Mouse (Mus musculus): ENCODE data around the gene Fancc. TPM values are rescaled to one million over a fixed set of nuclear protein-coding genes. Genes with fewer than 3 reads are reported as not detected.

Gene Fancc
- polyA plus RNA-seq, 1 experiment from 2014 or later = 15.3 TPM

DNA sequence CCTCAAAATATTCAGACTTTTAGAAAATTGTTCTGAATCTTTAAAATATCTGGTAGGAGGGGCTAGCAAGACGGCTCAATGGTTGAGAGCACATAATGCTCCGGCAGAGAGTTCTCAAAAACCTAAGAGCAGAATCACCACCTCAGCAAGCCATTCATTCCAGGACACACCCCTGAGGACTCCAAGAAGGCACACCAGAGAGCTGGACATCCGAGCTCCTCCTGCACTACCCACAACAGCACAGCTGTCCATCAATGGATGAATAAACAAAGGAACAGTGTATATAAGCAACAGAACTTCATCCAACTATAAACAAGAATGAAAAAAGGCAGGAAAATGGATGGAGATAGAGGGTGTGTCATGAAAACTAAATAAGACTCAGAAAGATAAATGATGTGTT lies 80.3 kb downstream of the Fancc start:
- ATAC-seq (ENCODE audit: insufficient number of reproducible peaks, low FRiP score) = no peak

DNA sequence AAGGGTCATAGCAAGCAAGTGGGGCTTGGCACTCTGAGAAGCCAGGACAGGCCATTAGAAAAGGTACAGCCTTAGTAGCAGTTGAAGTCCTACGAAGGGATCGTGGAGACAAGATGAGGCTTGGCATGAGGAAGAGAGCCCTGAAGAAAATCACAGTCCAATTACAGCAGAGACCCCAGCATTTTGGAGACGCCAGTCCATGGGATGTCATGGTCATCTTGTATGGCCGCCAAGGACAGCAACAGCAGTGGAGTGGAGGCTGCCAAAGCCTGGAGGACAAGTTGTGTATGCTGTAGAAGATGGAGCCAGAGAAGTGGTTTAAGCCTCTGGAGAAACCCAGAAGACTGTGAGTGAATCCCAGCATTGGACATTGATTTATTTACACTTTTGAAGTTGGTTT lies 84.4 kb downstream of the Fancc start:
- Histone ChIP-seq H3K4me1 (replicated peaks) (peaks cover 23% of the 10 kb centered on the region), H3K9me3 (replicated peaks) (no peaks in the 10 kb centered on the region), H3K9ac (no peak overlapping the region), H3K4me3 (no peak overlapping the region), H3K36me3 (0 out of 2 replicates have a peak, but pooled peaks cover 4% of the 10 kb centered on the region), H3K27ac (ENCODE audit: poor library complexity, severe bottlenecking) (no peak overlapping the region), H3K4me2 (no peak overlapping the region), H3K27me3 (replicated peaks) (no peaks in the 10 kb centered on the region)
- ATAC-seq (ENCODE audit: insufficient number of reproducible peaks, low FRiP score) = no peak
- 87% methylated on average over 4 of the region's 4 CpGs for WGBS

More for the DNA sequence above, 80.3 kb downstream of the Fancc start:
- Histone ChIP-seq H3K27ac (ENCODE audit: poor library complexity, severe bottlenecking) (no peak overlapping the region), H3K36me3 (0 out of 2 replicates have a peak, but pooled peaks cover 4% of the 10 kb centered on the region), H3K4me1 (replicated peaks) (peaks cover 16% of the 10 kb centered on the region), H3K4me3 (no peak overlapping the region), H3K4me2 (no peak overlapping the region), H3K27me3 (replicated peaks) (no peaks in the 10 kb centered on the region), H3K9me3 (replicated peaks) (no peaks in the 10 kb centered on the region), H3K9ac (no peak overlapping the region)
- WGBS = 51% methylated on average over 3 of the region's 3 CpGs

DNA sequence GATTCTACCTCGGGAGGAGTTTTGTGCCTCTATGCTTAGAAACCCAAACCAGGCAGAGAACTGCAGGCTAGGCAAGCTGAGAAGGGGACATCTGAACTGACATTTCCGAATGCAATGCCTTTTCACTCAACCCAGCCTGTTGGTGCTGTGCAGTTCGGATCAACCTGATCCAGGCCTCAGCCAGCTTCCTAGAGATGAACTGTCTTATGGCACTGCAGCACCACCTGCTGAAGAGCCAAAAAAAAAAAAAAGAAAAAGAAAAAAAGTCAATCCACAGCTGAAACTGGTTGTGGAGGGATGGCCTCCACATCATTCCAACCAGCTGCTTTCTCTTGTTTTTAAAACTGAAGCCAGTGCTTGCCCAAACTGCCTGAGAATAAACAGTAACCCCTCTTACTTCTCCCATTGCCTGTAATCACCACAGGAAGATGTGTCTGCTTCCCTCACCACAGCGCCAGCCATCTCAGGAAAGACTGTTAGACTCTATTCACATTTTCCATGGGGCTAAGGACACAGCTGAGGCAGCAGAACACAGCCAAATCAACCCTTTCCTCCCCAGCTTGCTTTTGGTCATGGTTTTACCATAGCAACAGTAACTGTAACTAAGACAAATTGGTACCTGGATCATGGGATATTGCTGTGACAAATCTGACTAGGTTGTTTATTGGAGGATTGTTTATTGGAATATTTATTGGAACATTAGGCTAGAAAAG lies 85.6 kb downstream of the Fancc start:
- H3K36me3 ChIP-seq = 0 out of 2 replicates have a peak, but pooled peaks cover 4% of the 10 kb centered on the region
- no peak for ATAC-seq (ENCODE audit: insufficient number of reproducible peaks, low FRiP score)
- peak overlapping the region; percentile 38 for H3K27ac ChIP-seq (ENCODE audit: poor library complexity, severe bottlenecking)
- no peak overlapping the region for H3K4me2 ChIP-seq
- H3K4me3 ChIP-seq = no peak overlapping the region
- no peaks in the 10 kb centered on the region for H3K9me3 ChIP-seq (replicated peaks)
- H3K27me3 ChIP-seq (replicated peaks) = no peaks in the 10 kb centered on the region
- WGBS = 49% methylated on average over 4 of the region's 4 CpGs
- H3K4me1 ChIP-seq (replicated peaks) = peaks cover 23% of the 10 kb centered on the region
- no peak overlapping the region for H3K9ac ChIP-seq

DNA sequence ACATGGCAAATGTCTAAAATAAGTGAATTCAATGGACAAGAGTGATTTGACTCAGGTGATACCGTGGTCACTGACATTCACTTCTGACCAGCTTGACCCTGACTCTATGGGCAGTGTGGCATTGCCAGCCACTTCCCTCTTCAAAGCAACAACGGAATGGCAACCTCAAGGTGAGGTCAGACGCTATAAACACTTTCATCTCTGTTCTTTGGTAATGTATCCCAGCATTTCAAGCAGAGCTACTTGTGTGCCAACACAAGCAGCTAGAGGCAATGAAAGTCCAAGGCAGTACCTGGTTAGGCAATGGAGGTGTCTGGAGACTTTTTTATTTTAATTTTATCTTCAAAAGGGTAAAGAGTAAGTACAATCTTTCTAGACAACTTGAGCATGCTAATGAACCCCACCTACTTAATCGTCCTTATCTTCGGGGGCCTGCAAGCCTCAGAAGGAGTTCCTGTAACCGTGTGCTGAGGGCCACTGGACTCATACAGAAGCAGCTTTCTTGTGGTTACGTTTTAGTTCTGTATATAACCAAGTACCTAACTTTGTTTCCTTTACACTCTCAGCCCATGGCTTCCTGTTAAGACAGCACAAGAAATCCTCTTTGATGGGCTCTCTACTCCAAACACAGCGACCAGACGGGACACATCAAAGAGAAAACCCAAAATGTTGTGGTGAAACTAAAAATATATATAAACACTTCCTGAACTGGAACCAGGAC lies 86.3 kb downstream of the Fancc start:
- H3K36me3 ChIP-seq = 0 out of 2 replicates have a peak, but pooled peaks cover 4% of the 10 kb centered on the region
- H3K4me3 ChIP-seq = no peak overlapping the region
- H3K9me3 ChIP-seq (replicated peaks) = no peaks in the 10 kb centered on the region
- 57% methylated on average over 9 of the region's 9 CpGs for WGBS
- peaks cover 23% of the 10 kb centered on the region for H3K4me1 ChIP-seq (replicated peaks)
- no peak overlapping the region for H3K9ac ChIP-seq
- ATAC-seq (ENCODE audit: insufficient number of reproducible peaks, low FRiP score) = no peak
- H3K4me2 ChIP-seq = no peak overlapping the region
- no peaks in the 10 kb centered on the region for H3K27me3 ChIP-seq (replicated peaks)
- peak overlapping the region; percentile 38 for H3K27ac ChIP-seq (ENCODE audit: poor library complexity, severe bottlenecking)

DNA sequence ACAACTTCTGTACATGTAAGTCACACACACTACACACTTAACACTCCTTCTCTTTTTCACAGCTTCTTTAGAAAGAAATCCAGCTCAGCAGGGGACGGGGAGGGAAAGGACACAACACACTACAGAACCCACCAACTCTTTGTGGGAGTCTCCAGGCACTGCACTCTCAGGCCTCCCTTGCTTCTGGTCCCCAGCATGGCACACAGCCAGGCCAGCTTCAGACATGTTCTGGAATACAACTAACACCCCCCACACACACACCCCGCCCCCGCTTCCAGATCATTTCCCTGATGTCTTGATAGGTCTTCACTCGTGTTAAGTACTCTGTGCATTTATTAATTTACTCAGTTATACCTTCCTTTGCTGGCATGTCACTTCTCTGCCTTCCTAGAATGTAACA lies 91.9 kb downstream of the Fancc start:
- ATAC-seq (ENCODE audit: insufficient number of reproducible peaks, low FRiP score) = no peak

DNA sequence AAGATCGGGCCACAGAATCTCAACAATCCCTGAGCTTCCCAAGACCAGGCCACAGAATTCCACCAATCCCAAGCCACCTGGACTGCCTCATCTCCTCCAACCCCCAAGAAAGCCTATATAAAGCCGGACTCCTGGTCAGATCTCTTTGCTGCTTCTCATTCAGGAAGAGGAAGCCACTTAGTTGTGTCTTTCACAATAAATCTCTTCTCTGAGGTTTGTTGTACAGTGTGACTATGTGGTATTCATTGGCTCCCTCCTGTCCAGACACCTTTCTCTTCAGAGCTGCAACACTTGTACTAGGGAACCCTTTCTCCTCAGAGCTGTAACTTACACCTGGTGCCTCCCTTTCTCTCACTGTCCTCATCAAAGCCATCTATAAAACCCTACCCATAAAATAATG lies 92.4 kb downstream of the Fancc start:
- Histone ChIP-seq H3K36me3 (peaks cover 4% of the 10 kb centered on the region; the same call in 1 of the 2 replicates), H3K4me2 (no peak overlapping the region), H3K4me1 (replicated peaks) (0 out of 2 replicates have a peak, but pooled peaks cover 3% of the 10 kb centered on the region), H3K27me3 (replicated peaks) (no peaks in the 10 kb centered on the region), H3K9ac (no peak overlapping the region), H3K4me3 (no peak overlapping the region), H3K27ac (ENCODE audit: poor library complexity, severe bottlenecking) (no peak overlapping the region), H3K9me3 (replicated peaks) (no peaks in the 10 kb centered on the region)
- no peak for ATAC-seq (ENCODE audit: insufficient number of reproducible peaks, low FRiP score)
- 92% methylated on average over 2 of the region's 2 CpGs for WGBS

More for the DNA sequence above, 91.9 kb downstream of the Fancc start:
- H3K4me3 ChIP-seq = no peak overlapping the region
- WGBS = 69% methylated on average over 4 of the region's 4 CpGs
- H3K4me1 ChIP-seq (replicated peaks) = 0 out of 2 replicates have a peak, but pooled peaks cover 3% of the 10 kb centered on the region
- H3K36me3 ChIP-seq = no peaks in the 10 kb centered on the region
- H3K9ac ChIP-seq = no peak overlapping the region
- no peaks in the 10 kb centered on the region for H3K9me3 ChIP-seq (replicated peaks)
- no peaks in the 10 kb centered on the region for H3K27me3 ChIP-seq (replicated peaks)
- H3K4me2 ChIP-seq = no peak overlapping the region
- no peak overlapping the region for H3K27ac ChIP-seq (ENCODE audit: poor library complexity, severe bottlenecking)

DNA sequence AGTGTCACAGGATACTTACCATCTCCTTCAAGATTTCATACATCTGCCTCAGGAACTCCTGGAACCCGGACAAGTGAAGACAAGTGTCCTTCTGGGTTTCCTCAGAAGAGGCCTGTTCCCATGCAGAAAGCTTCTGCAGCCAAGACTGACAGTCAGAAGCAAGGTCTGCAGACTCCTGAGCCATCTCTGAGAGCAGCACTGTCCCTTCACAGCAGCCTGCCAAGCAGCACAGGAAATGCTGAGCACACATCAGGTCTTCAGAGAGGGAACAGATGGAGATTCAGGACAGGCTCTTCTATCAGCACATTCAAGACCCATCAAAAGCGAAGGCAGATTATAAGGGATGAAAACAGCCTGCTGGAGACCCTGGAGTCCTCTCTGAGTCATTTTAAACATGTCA lies 94.3 kb downstream of the Fancc start:
- WGBS = 43% methylated on average over 2 of the region's 2 CpGs
- no peaks in the 10 kb centered on the region for H3K9me3 ChIP-seq (replicated peaks)
- H3K36me3 ChIP-seq = peaks cover 4% of the 10 kb centered on the region; the same call in 1 of the 2 replicates
- no peak overlapping the region for H3K4me3 ChIP-seq
- H3K27ac ChIP-seq (ENCODE audit: poor library complexity, severe bottlenecking) = no peak overlapping the region
- ATAC-seq (ENCODE audit: insufficient number of reproducible peaks, low FRiP score) = no peak
- H3K27me3 ChIP-seq (replicated peaks) = no peaks in the 10 kb centered on the region
- 0 out of 2 replicates have a peak, but pooled peaks cover 3% of the 10 kb centered on the region for H3K4me1 ChIP-seq (replicated peaks)
- no peak overlapping the region for H3K4me2 ChIP-seq
- no peak overlapping the region for H3K9ac ChIP-seq

DNA sequence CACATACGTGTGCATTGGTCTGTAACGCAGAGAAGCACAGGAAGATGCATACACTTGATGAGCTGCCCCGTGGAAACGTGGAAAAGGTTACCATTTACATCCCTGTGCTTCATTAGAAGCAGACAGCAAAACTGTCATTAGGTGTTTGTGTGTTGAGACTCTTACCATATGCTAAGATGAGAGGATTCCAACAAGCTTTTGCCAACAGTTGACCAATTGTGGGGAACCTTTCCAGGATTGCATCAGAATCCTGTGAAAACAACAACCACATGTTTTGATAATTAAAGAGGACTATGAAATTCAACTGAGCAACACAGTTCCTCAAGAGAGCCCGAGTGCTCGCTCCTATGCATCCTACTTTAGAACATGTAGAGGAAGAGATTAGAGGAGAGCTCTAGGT lies 97.0 kb downstream of the Fancc start:
- Histone ChIP-seq H3K4me1 (replicated peaks) (0 out of 2 replicates have a peak, but pooled peaks cover 3% of the 10 kb centered on the region), H3K4me3 (no peak overlapping the region), H3K27ac (ENCODE audit: poor library complexity, severe bottlenecking) (no peak overlapping the region), H3K4me2 (no peak overlapping the region), H3K9me3 (replicated peaks) (no peaks in the 10 kb centered on the region), H3K9ac (no peak overlapping the region), H3K27me3 (replicated peaks) (no peaks in the 10 kb centered on the region), H3K36me3 (peaks cover 4% of the 10 kb centered on the region; the same call in 1 of the 2 replicates)
- ATAC-seq (ENCODE audit: insufficient number of reproducible peaks, low FRiP score) = no peak
- 88% methylated on average over 6 of the region's 6 CpGs for WGBS

DNA sequence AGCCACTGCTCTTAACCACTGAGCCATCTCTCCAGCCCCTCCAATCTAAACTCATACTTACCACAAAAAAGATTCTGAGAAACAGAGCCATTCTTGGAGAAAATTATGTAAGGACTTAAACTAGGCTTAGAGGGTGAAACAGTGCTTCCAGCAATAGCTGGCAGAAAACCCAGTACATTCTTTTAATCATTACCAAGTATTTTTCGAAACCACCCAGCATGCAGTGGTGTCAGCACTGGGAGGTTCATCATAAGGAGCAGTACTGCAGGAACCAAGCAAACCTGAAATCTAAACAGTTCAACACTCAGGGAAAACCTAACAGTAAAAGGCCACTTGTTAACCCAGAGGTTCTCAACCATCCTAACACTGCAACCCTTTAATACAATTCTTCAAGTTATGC lies 99.7 kb downstream of the Fancc start:
- Histone ChIP-seq H3K4me3 (no peak overlapping the region), H3K9me3 (replicated peaks) (no peaks in the 10 kb centered on the region), H3K9ac (no peak overlapping the region), H3K27me3 (replicated peaks) (no peaks in the 10 kb centered on the region), H3K36me3 (peaks cover 4% of the 10 kb centered on the region; the same call in 1 of the 2 replicates), H3K4me2 (no peak overlapping the region), H3K4me1 (replicated peaks) (no peaks in the 10 kb centered on the region), H3K27ac (ENCODE audit: poor library complexity, severe bottlenecking) (no peak overlapping the region)
- 86% methylated on average over 1 of the region's 1 CpGs for WGBS
- ATAC-seq (ENCODE audit: insufficient number of reproducible peaks, low FRiP score) = no peak

DNA sequence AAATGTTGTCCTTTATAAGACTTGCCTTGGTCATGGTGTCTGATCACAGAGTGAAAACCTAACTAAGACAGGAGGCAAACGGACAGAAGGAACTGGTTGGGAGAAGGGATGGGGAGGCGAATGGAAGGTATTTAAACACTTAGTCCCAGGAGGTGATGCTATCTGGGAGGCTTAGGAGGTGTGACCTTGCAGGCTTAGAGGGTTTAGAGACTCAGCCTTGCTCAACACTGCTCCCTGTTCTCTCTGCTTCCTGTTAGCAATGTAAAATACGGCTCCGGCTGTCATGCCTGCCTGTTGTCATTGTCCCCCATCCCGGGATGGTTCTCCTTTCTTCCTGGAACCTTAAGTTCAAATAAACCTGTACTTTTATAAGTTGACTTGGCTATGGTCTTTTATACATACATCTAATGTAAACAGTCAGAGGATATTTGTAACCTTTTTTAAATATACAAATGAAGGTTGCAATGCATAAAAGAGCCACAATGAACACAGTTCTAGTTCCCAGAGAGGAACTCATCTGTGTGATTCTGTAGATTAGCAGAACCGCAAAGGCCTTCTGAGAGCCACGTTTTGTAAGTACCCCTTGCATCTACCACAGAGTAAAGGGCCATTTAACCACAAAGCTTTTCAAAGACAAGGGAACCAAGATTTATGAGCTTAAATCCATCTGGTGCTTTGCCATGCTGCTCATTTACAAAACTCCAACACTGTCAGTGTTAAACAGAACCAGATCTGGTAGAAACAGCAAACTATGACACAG lies 102.6 kb downstream of the Fancc start:
- Histone ChIP-seq H3K27me3 (replicated peaks) (no peaks in the 10 kb centered on the region), H3K4me3 (no peak overlapping the region), H3K27ac (ENCODE audit: poor library complexity, severe bottlenecking) (no peak overlapping the region), H3K9me3 (replicated peaks) (no peaks in the 10 kb centered on the region), H3K4me2 (no peak overlapping the region), H3K36me3 (no peaks in the 10 kb centered on the region), H3K4me1 (replicated peaks) (no peaks in the 10 kb centered on the region), H3K9ac (no peak overlapping the region)
- no peak for ATAC-seq (ENCODE audit: insufficient number of reproducible peaks, low FRiP score)
- 79% methylated on average over 7 of the region's 7 CpGs for WGBS

DNA sequence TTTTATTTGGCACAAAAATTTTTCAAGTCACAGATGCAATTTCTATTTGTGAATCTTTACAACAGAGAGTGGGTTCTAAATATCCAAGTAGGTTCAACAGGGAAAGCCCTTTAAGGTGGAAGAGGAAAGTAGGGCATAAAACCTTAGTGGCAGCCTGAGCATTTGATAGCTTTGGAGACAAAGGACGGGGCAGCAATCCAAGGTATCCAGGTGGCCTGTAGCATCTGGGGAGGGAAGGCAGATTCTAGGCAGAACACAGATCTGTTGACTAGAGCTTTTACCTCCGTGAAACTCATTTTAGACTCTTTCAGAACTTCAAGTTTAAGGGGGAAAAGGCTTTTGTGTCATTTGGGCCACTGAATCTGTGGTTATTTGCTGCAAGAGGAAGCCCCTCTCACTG lies 111.8 kb downstream of the Fancc start:
- Histone ChIP-seq H3K4me2 (no peak overlapping the region), H3K36me3 (peaks cover 3% of the 10 kb centered on the region), H3K27ac (ENCODE audit: poor library complexity, severe bottlenecking) (no peak overlapping the region), H3K9ac (no peak overlapping the region), H3K4me1 (replicated peaks) (no peaks in the 10 kb centered on the region), H3K4me3 (no peak overlapping the region), H3K9me3 (replicated peaks) (0 out of 2 replicates have a peak, but pooled peaks cover 3% of the 10 kb centered on the region), H3K27me3 (replicated peaks) (no peaks in the 10 kb centered on the region)
- no peak for ATAC-seq (ENCODE audit: insufficient number of reproducible peaks, low FRiP score)
- 81% methylated on average over 2 of the region's 2 CpGs for WGBS
